Mouse (Mus musculus) cortical plate, adult 2 months (tissue): ENCODE results near the gene Espn.

Experiments used
- CTCF ChIP-seq: fragments of 200-500 bp; IDR thresholded peaks from 2 replicates; pipeline ENCODE4 v1.5.1; 2011; ENCODE audit warnings: mild to moderate bottlenecking, control low read depth, low read length; ENCODE audit not compliant: insufficient read depth; ENCODE audit errors: extremely low read depth
- POLR2A ChIP-seq: fragments of 200-500 bp; IDR thresholded peaks from 2 replicates; pipeline ENCODE4 v1.6.1; 2011; ENCODE audit warnings: mild to moderate bottlenecking, low read length, control low read depth; ENCODE audit not compliant: insufficient read depth; ENCODE audit errors: extremely low read depth

- TF ChIP-seq CTCF (no peak), POLR2A (peak; percentile 46; the same call in 1 of the 2 replicates)
Measured at GRCm38 (mm10) chr4:152088556-152089120, 63.5 kb downstream of the Espn start.
